Mouse (Mus musculus) neutrophil, adult 5-6 weeks (primary cell): ENCODE results near the gene Prss54. TPM values are rescaled to one million over a fixed set of nuclear protein-coding genes. Genes with fewer than 3 reads are reported as not detected.

Source experiments
- ATAC-seq: fragments of 151-379, 151-347 bp; 2 replicates; pipeline ENCODE4 v1.8.0; 2017; ENCODE audit warnings: mild to moderate bottlenecking, moderate TSS enrichment; ENCODE audit not compliant: insufficient number of reproducible peaks, poor library complexity, low FRiP score, severe bottlenecking; ENCODE audit errors: extremely low read depth
- total RNA-seq: library from RNA; stranded (forward); fragments of 200-1000 nt; gene quantifications from 2 replicates; pipeline ENCODE4 v1.2.3, GENCODE M21; 2017

Gene Prss54
- total RNA-seq, 1 experiment from 2014 or later = not detected

DNA sequence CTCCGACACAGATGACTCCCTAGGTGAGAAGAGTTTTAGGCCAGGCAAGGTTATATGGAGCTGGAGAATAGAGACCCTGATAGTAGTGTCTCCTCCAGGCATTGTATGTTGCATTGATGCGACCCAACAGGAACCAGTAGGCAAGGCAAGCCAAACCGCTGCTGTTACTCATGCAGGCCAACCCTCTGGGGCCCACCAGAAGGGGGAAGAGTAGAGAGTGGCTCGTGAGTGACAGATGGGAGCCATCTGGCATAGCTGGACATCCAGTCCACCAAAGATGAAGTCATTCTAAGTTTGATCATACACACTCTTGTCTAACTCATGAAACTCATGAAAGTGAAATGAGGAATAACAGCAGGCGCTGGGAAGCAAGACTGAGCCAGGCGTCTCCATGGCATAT, 9.3 kb downstream of the Prss54 start:
- no peak for ATAC-seq

- ATAC-seq = no peak
Observed at GRCm38 (mm10) chr8:95566217-95566616, 9.9 kb downstream of the Prss54 start.

DNA sequence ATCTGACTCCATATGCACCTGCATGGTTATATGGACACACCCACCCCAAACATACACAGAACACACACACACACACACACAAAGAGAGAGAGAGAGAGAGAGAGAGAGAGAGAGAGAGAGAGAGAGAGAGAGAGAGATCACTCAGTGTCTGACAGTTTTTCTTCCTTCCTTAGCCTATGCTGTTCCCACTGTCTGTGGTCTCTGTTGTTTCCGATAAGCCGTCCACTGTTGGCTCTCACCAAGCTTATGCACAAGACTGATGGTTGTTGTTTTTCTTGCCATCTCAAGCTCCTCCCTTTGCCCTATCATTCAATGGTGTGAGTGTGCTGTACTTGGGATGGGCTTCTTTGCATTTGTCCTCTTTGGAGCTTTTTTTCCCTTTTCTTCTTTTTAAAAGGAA, 20.2 kb downstream of the Prss54 start:
- no peak for ATAC-seq

GRCm38 (mm10) chr8:95551577-95551976, 24.6 kb downstream of the Prss54 start:
- no peak for ATAC-seq

DNA sequence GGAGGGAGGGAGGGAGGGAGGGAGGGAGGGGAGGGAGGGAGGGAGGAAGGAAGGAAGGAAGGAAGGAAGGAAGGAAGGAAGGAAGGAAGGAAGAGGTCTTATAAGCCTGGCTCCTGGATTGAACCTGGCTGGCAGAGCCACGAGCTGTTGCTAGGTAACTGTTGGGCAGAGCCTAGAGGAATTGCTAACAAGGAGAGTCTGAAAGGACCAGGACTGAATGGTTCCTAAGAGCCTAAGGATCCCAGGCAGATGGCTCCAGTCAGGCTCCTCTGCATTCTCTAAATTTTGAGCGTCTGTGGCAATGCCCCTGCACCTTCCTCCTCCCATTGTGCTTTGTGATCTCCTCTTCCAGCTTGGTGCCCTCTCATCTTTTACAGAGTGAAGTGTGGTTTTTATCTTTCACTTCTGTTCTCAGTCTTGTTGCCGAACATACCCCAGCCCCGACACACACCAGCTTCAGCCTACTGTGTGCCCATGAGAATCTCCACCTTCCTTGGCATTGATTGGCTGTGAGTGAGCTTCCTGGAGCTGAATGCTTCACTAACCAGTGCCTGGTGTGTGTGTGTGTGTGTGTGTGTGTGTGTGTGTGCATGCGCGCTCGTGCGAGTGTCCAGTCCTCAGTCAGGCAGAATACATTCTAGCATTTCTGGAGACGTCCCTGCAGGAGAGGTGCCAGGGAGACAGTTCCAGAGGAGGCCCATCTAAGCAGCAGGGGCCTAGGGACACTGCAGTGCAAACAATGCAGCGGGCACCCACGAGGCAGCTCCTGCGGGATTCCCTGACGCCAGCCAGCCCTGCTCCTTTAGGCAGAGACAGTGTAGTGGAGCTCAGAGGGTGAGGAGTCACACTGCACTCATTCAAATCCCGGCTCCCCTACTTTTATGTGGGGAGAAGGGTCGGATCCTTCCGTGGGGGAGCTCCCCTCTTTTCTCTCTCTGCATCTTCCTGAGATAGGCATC, 26.0 kb downstream of the Prss54 start:
- no peak for ATAC-seq

GRCm38 (mm10) chr8:95547931-95548330, 28.2 kb downstream of the Prss54 start:
- no peak for ATAC-seq

GRCm38 (mm10) chr8:95546986-95547385, 29.2 kb downstream of the Prss54 start:
- ATAC-seq = no peak

GRCm38 (mm10) chr8:95545815-95546214, 30.3 kb downstream of the Prss54 start:
- no peak for ATAC-seq

DNA sequence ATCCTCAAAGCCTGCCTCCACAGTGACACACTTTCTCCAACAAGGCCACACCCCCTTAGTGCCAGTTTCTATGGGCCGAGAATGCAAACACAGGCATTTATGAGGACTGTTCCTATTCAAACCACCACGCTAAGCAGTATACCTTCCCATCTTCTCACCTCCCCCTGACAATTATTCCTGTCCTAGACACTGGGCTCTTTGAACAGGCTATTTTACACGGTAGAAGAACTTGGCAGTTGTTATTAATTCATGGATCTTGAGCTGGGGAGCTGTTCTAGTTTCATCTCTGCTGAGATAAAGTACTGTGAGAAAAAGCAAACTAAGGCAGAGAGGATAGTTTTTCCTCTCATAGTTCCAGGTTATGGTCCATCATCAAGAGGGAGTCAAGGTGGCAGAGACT, 33.1 kb downstream of the Prss54 start:
- no peak for ATAC-seq

GRCm38 (mm10) chr8:95542191-95542590, 33.9 kb downstream of the Prss54 start:
- ATAC-seq = no peak

- no peak for ATAC-seq
Observed at GRCm38 (mm10) chr8:95539487-95539886, 36.7 kb downstream of the Prss54 start.

DNA sequence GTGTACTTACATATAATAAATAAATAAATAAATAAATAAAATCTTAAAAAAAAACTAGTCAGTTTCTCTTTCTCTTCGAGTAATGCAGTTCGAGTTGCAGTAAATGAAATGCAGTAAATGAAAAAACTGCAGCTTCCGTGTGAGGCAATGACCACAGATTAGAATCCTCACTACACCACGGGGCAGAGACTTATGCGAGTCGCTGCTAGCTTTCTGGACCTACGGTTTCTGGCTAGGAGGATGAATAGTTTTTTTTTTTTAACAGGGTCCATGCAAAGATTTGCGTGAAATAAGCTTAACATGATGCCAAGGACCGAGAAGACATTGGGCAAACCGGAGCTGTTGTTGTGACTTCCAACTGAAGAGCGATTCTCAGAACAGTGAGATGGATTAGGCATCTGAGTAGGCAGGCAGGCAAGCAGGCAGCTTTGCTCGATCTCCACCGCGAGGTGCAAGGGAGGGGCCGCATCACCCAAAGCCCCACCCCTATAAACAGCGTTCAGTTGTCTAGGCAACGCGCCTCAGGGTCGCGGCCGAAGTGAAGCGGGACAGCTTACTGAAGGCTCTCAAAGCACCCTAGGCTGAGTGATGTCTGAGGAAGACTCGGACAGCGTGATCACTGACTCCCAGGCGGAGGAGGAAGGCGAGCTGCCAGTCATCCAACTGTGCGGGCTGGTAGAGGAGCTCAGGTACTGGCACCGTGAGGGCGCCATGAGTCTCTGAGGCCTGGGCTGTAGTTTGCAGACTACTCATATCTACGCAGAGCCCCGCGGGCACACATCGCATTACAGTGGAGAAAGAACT, 42.4 kb downstream of the Prss54 start, which contains the start of gene Ccdc113:
TSS of gene Ccdc113 (plus strand) at position 502 of the 804 bp plus-strand sequence.
- ATAC-seq = no peak

GRCm38 (mm10) chr8:95532206-95532605, 43.9 kb downstream of the Prss54 start:
- no peak for ATAC-seq

DNA sequence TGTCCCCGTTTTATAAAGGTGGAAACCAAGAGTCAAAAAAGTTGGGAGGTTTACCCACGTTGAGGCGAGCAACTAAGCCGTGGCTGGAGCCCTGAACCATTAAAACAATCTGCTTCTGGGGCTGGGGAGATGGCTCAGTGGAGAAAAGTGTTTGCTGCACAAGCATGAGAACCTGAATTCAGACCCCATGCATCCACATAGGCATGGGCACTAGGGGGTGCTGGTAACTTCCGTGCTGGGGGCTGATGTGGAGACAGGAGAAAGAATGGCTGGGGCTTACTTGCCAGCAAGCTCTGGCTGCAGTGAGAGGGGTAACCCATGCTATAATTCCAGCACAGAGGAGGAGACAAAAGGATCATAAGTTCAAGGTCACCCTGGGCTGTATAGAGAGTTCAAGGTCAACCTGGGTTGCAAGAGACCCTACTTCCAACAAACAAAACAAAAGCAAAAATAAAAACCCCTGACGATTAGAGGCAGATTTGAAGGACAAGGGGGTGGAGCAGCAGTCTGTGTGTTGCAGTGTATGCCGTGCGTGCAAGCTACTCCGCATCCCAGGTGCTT, 47.3 kb downstream of the Prss54 start:
- ATAC-seq = no peak

- no peak for ATAC-seq
Observed at GRCm38 (mm10) chr8:95528194-95528593, 47.9 kb downstream of the Prss54 start.

DNA sequence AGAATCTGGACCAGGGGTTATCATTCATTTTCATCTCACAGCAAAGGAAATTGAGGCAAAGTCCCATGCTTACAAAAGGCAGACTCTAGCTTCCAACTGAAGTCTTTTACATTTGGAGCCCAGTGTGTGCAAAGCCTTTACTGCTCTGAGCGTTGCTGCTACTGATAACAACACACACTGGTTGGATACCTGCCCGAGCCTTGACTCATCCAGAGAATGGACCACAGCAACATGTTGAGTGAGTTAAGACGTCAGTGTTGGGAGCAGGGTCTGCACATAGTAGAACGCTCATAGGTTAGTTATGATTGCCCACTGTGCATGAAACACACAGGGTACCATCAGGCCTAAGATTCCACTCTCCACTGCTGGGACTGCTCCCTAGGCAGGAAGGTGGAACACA, 52.1 kb downstream of the Prss54 start:
- no peak for ATAC-seq

DNA sequence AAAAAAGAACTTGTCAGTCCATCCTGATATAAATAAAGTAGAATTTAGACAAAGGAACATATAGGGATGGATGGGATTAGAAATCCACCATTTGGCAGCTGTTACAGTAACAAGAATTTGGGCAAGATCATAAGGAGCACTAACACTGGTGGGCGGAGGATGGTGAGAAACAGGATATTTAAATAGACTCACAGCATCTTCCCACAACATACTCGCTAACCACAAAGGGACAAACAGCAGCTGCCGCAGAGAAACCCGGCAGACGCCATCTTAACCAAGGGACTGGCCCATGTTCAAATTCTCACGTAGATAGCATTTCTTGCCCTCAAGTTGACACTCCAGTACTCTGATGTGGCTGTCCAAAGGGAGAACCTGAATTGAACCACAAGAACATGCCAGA, 59.2 kb downstream of the Prss54 start:
- no peak for ATAC-seq

DNA sequence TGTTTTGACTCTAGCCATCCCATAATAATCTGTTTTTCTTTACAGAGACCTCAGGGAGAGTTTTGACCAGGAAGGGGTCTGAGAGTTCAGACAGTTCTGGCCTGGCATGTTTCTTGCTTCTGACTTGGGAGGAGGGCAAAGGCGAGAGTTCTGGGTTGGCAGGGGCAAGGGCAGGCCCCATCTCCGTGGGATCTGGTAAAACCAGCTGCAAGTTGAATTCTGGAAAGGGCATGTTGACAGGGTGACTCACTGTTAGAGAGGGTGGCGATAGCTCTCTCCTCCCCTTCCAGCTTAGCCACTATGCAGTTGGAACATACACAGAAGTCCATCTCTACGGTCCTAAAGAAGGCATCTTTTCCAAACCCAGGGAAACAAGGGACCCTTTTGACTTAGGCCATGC, 62.9 kb downstream of the Prss54 start:
- no peak for ATAC-seq

- no peak for ATAC-seq
Observed at GRCm38 (mm10) chr8:95512257-95512656, 63.9 kb downstream of the Prss54 start.
